Mouse (Mus musculus): ENCODE results near the gene Sox3.

- TF ChIP-seq CTCF (IDR thresholded peaks at IDR 0.05; ENCODE audit: extremely low read depth, insufficient read length, insufficient replicate concordance, low read depth, low read length) (no peak), POLR2A (IDR thresholded peaks at IDR 0.05; ENCODE audit: low read depth, low read length) (no peak)
Observed at GRCm38 (mm10) chrX:60892098-60892800, 981 bp downstream of the Sox3 start.

Data from small intestine, adult 2 months (tissue).